Mouse (Mus musculus) kidney, adult 2 months (tissue): ENCODE results near the gene Pcsk5.

Experiments used
- CTCF ChIP-seq: fragments of 200-500 bp; conservative IDR thresholded peaks from 2 replicates; pipeline ENCODE4 v1.5.1; 2011; ENCODE audit warnings: low read depth, mild to moderate bottlenecking, control low read depth, low read length, moderate library complexity, mixed read lengths; ENCODE audit not compliant: insufficient read depth, insufficient read length
- POLR2A ChIP-seq: fragments of 200-500 bp; IDR thresholded peaks from one replicate; pipeline ENCODE4 v1.6.1; 2011; ENCODE audit warnings: low read depth, low read length, control low read depth

- TF ChIP-seq CTCF: no peak
- no peak for TF ChIP-seq POLR2A
Measured at GRCm38 (mm10) chr19:17762740-17763139, 74.7 kb downstream of the Pcsk5 start.
